ENCODE assay signal across 22 mouse cellular contexts in genomic region chr1:158546513-158546912, GRCm38 (mm10).
DNase-seq lines count a peak whose midpoint lies in the region; ATAC-seq lines count a peak whose summit lies in the region.
"Had no signal": no experiment of that assay in that cellular context is flagged by ENCODE, and none has a peak within 500 bp of the region (broad histone marks: within the 10 kb centered on the region; RNA-seq: fewer than 3 reads in every experiment).

No protein-coding gene starts in this region.

- DNase-seq in embryo, embryonic 10 days (ENCODE audit: low spot score), result peak; percentile 18
- no peak for DNase-seq in embryo, embryonic 11 days
- no peak for DNase-seq in midbrain, embryonic 10.5 days (ENCODE audit: low spot score)
- DNase-seq in retina, embryonic 14.5 days (ENCODE audit: low spot score), result peak; percentile 81
- DNase-seq in kidney, adult 8-10 months, result no peak
- no peak for DNase-seq in hindbrain, embryonic 14.5 days (ENCODE audit: low spot score)
- DNase-seq: adrenal gland, postnatal 10 days; cerebellum, postnatal 25 days; gastrocnemius, postnatal 25 days; kidney, adult 9 months; kidney, postnatal 36 days; thymus, adult 2 months had no signal

- H3K27me3 ChIP-seq in midbrain, embryonic 10.5 days (ENCODE audit: low read depth, poor library complexity, severe bottlenecking), result no peaks in the 10 kb centered on the region
- no peaks in the 10 kb centered on the region for H3K27me3 ChIP-seq in midbrain, embryonic 15.5 days (replicated peaks)
- H3K27me3 ChIP-seq in forebrain, embryonic 16.5 days (replicated peaks; ENCODE audit: control insufficient read depth, insufficient read depth, low read length), result no peaks in the 10 kb centered on the region
- no peaks in the 10 kb centered on the region for H3K27me3 ChIP-seq in hindbrain, embryonic 14.5 days (ENCODE audit: control insufficient read depth, insufficient read depth, low read length)
- H3K27me3 ChIP-seq: hindbrain, embryonic 12.5 days; limb, embryonic 15.5 days; liver, embryonic 15.5 days; neural tube, embryonic 12.5 days had no signal

- WGBS in midbrain, embryonic 10.5 days, result 37% methylated on average over 4 of the region's 4 CpGs
- 31% methylated on average over 4 of the region's 4 CpGs for WGBS in midbrain, embryonic 15.5 days
- WGBS in forebrain, embryonic 16.5 days, result 28% methylated on average over 4 of the region's 4 CpGs
- WGBS in hindbrain, embryonic 14.5 days, result 44% methylated on average over 4 of the region's 4 CpGs

- ATAC-seq in midbrain, embryonic 15.5 days (replicated peaks), result no peak
- ATAC-seq in forebrain, embryonic 16.5 days, result no peak
- ATAC-seq in hindbrain, embryonic 14.5 days (ENCODE audit: low FRiP score), result no peak
- ATAC-seq: activated CD4-positive, CD25-positive, alpha-beta regulatory T cell, adult 4 months; CD4-positive, CD25-positive, alpha-beta regulatory T cell, adult 4 months; lung, postnatal 0 days; Patski had no signal

- peak overlapping the region; percentile 77 for H3K27ac ChIP-seq in midbrain, embryonic 10.5 days (replicated peaks)
- H3K27ac ChIP-seq in midbrain, embryonic 15.5 days, result no peak overlapping the region
- H3K27ac ChIP-seq in forebrain, embryonic 16.5 days (ENCODE audit: low read length), result peak overlapping the region; percentile 14
- H3K27ac ChIP-seq in hindbrain, embryonic 14.5 days, result no peak overlapping the region
- H3K27ac ChIP-seq: limb, embryonic 15.5 days; liver, embryonic 15.5 days; neural tube, embryonic 12.5 days had no signal

- peaks cover 56% of the 10 kb centered on the region for H3K4me1 ChIP-seq in midbrain, embryonic 10.5 days
- peaks cover 21% of the 10 kb centered on the region for H3K4me1 ChIP-seq in midbrain, embryonic 15.5 days
- H3K4me1 ChIP-seq in forebrain, embryonic 16.5 days (replicated peaks; ENCODE audit: control insufficient read depth, insufficient read depth, low read length), result peaks cover 22% of the 10 kb centered on the region
- peaks cover 8% of the 10 kb centered on the region; the same call in 1 of the 2 replicates for H3K4me1 ChIP-seq in hindbrain, embryonic 14.5 days (replicated peaks; ENCODE audit: control insufficient read depth, insufficient read depth, low read length)
- H3K4me1 ChIP-seq: limb, embryonic 15.5 days; liver, embryonic 15.5 days had no signal

- H3K4me2 ChIP-seq in midbrain, embryonic 15.5 days, result no peak overlapping the region
- H3K4me2 ChIP-seq in forebrain, embryonic 16.5 days (ENCODE audit: low read length), result no peak overlapping the region
- no peak overlapping the region for H3K4me2 ChIP-seq in hindbrain, embryonic 14.5 days (replicated peaks)
- H3K4me2 ChIP-seq: hindbrain, embryonic 12.5 days; limb, embryonic 15.5 days; liver, embryonic 15.5 days; neural tube, embryonic 12.5 days had no signal

- no peak overlapping the region for H3K4me3 ChIP-seq in midbrain, embryonic 10.5 days
- H3K4me3 ChIP-seq in midbrain, embryonic 15.5 days, result no peak overlapping the region
- no peak overlapping the region for H3K4me3 ChIP-seq in forebrain, embryonic 16.5 days (replicated peaks; ENCODE audit: low read length)
- H3K4me3 ChIP-seq in hindbrain, embryonic 14.5 days (replicated peaks; ENCODE audit: low read length), result no peak overlapping the region
- H3K4me3 ChIP-seq: hindbrain, embryonic 12.5 days; limb, embryonic 15.5 days; liver, embryonic 15.5 days; neural tube, embryonic 12.5 days had no signal

- no peak overlapping the region for H3K9ac ChIP-seq in midbrain, embryonic 15.5 days
- H3K9ac ChIP-seq in forebrain, embryonic 16.5 days (replicated peaks; ENCODE audit: low read depth, low read length), result no peak overlapping the region
- H3K9ac ChIP-seq in hindbrain, embryonic 14.5 days, result no peak overlapping the region
- H3K9ac ChIP-seq: hindbrain, embryonic 12.5 days; limb, embryonic 15.5 days; liver, embryonic 15.5 days; neural tube, embryonic 12.5 days had no signal

- no peaks in the 10 kb centered on the region for H3K36me3 ChIP-seq in midbrain, embryonic 10.5 days
- no peaks in the 10 kb centered on the region for H3K36me3 ChIP-seq in midbrain, embryonic 15.5 days (replicated peaks)
- peaks cover 4% of the 10 kb centered on the region; the same call in 1 of the 2 replicates for H3K36me3 ChIP-seq in forebrain, embryonic 16.5 days (ENCODE audit: control insufficient read depth, insufficient read depth)
- H3K36me3 ChIP-seq in hindbrain, embryonic 14.5 days (replicated peaks; ENCODE audit: control insufficient read depth, insufficient read depth), result peaks cover 9% of the 10 kb centered on the region; the same call in 1 of the 2 replicates
- H3K36me3 ChIP-seq: limb, embryonic 15.5 days; liver, embryonic 15.5 days; neural tube, embryonic 12.5 days had no signal

- H3K9me3 ChIP-seq in midbrain, embryonic 10.5 days (replicated peaks), result no peaks in the 10 kb centered on the region
- no peaks in the 10 kb centered on the region for H3K9me3 ChIP-seq in midbrain, embryonic 15.5 days
- no peaks in the 10 kb centered on the region for H3K9me3 ChIP-seq in forebrain, embryonic 16.5 days (ENCODE audit: control insufficient read depth, low read length)
- no peaks in the 10 kb centered on the region for H3K9me3 ChIP-seq in hindbrain, embryonic 14.5 days (ENCODE audit: control insufficient read depth, low read length)
- H3K9me3 ChIP-seq: hindbrain, embryonic 12.5 days; limb, embryonic 15.5 days; liver, embryonic 15.5 days; neural tube, embryonic 12.5 days had no signal

Comparison
In these comparisons a context has a peak if more than half of its experiments do, and no peak if none do; other contexts are left out.
1. DNase-seq: peak in embryo, embryonic 10 days (single experiment) and retina, embryonic 14.5 days (single experiment); none in embryo, embryonic 11 days (single experiment), midbrain, embryonic 10.5 days (single experiment), kidney, adult 8-10 months (0 of 2) and hindbrain, embryonic 14.5 days (single experiment).
2. H3K27ac ChIP-seq: peak in midbrain, embryonic 10.5 days (single experiment) and forebrain, embryonic 16.5 days (single experiment); none in midbrain, embryonic 15.5 days (single experiment) and hindbrain, embryonic 14.5 days (single experiment).